Mouse (Mus musculus): ENCODE results near the gene Trim5. TPM values are rescaled to one million over a fixed set of nuclear protein-coding genes. Genes with fewer than 3 reads are reported as not detected.

Gene Trim5
- polyA plus RNA-seq (2012), result 0.14 and 0.16 TPM in 2 replicates

GRCm38 (mm10) chr7:104287576-104288443 is at the start of gene Trim5:
Trim5 (minus strand) TSS chr7:104288094.

GRCm38 (mm10) chr7:104329171-104329570 is 41.3 kb upstream of the Trim5 start, which contains the start of gene Trim34b:
Trim34b (plus strand) TSS chr7:104329471.

GRCm38 (mm10) chr7:104315369-104316080 is 27.6 kb upstream of the Trim5 start, which contains the start of gene Trim12a:
Trim12a (minus strand) TSS chr7:104315466.

GRCm38 (mm10) chr7:104244287-104245181 is 43.4 kb downstream of the Trim5 start, which contains the start of gene Trim34a:
Trim34a (plus strand) TSS chr7:104244457.

GRCm38 (mm10) chr7:104218701-104219569 is 69.0 kb downstream of the Trim5 start, which contains the start of gene Trim6:
Trim6 (plus strand) TSS chr7:104218793.

Other genes with a start within 250 kb of the Trim5 start
- not detected in 2 replicates for gene Olfr642, start 235.4 kb downstream of the Trim5 start, polyA plus RNA-seq (2012)
- not detected in 2 replicates for gene 4930516K23Rik, start 226.6 kb downstream of the Trim5 start, polyA plus RNA-seq (2012)
- gene Olfr644, start 216.2 kb downstream of the Trim5 start, polyA plus RNA-seq (2012), result not detected in 2 replicates
- gene Olfr645, start 202.6 kb downstream of the Trim5 start, polyA plus RNA-seq (2012), result not detected in 2 replicates
- 0.02 TPM in 1 of 2 replicates, not detected in the other for gene Olfr646, start 183.2 kb downstream of the Trim5 start, polyA plus RNA-seq (2012)
- 0.03 TPM in 1 of 2 replicates, not detected in the other for gene Ubqln5, start 158.3 kb downstream of the Trim5 start, polyA plus RNA-seq (2012)
- gene Olfr643, start 150.7 kb downstream of the Trim5 start, polyA plus RNA-seq (2012), result not detected in 2 replicates
- not detected in 2 replicates for gene Ubqln3, start 144.8 kb downstream of the Trim5 start, polyA plus RNA-seq (2012)
- gene Ubqlnl, start 137.5 kb downstream of the Trim5 start, polyA plus RNA-seq (2012), result not detected in 2 replicates
- gene Olfm5, start 123.3 kb downstream of the Trim5 start, polyA plus RNA-seq (2012), result not detected in 2 replicates
- gene Olfr648, start 104.7 kb downstream of the Trim5 start, polyA plus RNA-seq (2012), result not detected in 2 replicates
- not detected in 2 replicates for gene Olfr649, start 92.1 kb downstream of the Trim5 start, polyA plus RNA-seq (2012)
- gene Trim6, start 69.3 kb downstream of the Trim5 start, polyA plus RNA-seq (2012), result 0.40 and 1.2 TPM in 2 replicates
- gene Trim34a, start 43.6 kb downstream of the Trim5 start, polyA plus RNA-seq (2012), result 0.38 and 0.74 TPM in 2 replicates
- 2.4 and 3.0 TPM in 2 replicates for gene Trim12a, start 27.4 kb upstream of the Trim5 start, polyA plus RNA-seq (2012)
- not detected in 2 replicates for gene Trim34b, start 41.4 kb upstream of the Trim5 start, polyA plus RNA-seq (2012)
- gene Trim12c, start 65.3 kb upstream of the Trim5 start, polyA plus RNA-seq (2012), result 0.45 and 0.74 TPM in 2 replicates
- gene Trim30b, start 81.8 kb upstream of the Trim5 start, polyA plus RNA-seq (2012), result 0.12 TPM in 1 of 2 replicates, not detected in the other
- not detected in 2 replicates for gene Trim30c, start 112.7 kb upstream of the Trim5 start, polyA plus RNA-seq (2012)
- 1.5 and 5.2 TPM in 2 replicates for gene Trim30a, start 177.1 kb upstream of the Trim5 start, polyA plus RNA-seq (2012)
- 0.48 and 0.60 TPM in 2 replicates for gene Trim30d, start 219.8 kb upstream of the Trim5 start, polyA plus RNA-seq (2012)